Mouse (Mus musculus) left cerebral cortex, adult 9 months (tissue): ENCODE results near the gene Ntm.

Experiments used
- DNase-seq, 2 experiments: peaks; one replicate each; pipeline ENCODE4 v3.0.0; 2022; ENCODE audit warnings: low spot score in 2 of 2

Ntm gene

GRCm38 (mm10) chr9:29962978-29963377 lies at the start of gene Ntm:
TSS of gene Ntm (minus strand) at chr9:29963141.
- DNase-seq: peak; percentile 59 to 76

GRCm38 (mm10) chr9:30005701-30006100 lies 42.8 kb upstream of the Ntm start:
- DNase-seq: peak in 1 of 2 experiments; percentile 62

GRCm38 (mm10) chr9:30003612-30004011 lies 40.7 kb upstream of the Ntm start:
- DNase-seq: peak in 1 of 2 experiments; percentile 88

- peak in 1 of 2 experiments; percentile 46 for DNase-seq
Observed at GRCm38 (mm10) chr9:29981177-29981915, 18.4 kb upstream of the Ntm start.

- DNase-seq: peak in 1 of 2 experiments; percentile 40
Observed at GRCm38 (mm10) chr9:29961954-29962867, 730 bp downstream of the Ntm start.

GRCm38 (mm10) chr9:29961512-29961911 lies 1.4 kb downstream of the Ntm start:
- no peak for DNase-seq

- no peak for DNase-seq
Observed at GRCm38 (mm10) chr9:29960741-29961140, 2.2 kb downstream of the Ntm start.

- DNase-seq: no peak
Observed at GRCm38 (mm10) chr9:29960236-29960635, 2.7 kb downstream of the Ntm start.

- DNase-seq: no peak
Observed at GRCm38 (mm10) chr9:29956936-29957335, 6.0 kb downstream of the Ntm start.

GRCm38 (mm10) chr9:29954031-29954430 lies 8.9 kb downstream of the Ntm start:
- DNase-seq: peak; percentile 44 to 73

- DNase-seq: no peak
Observed at GRCm38 (mm10) chr9:29949041-29949440, 13.9 kb downstream of the Ntm start.

GRCm38 (mm10) chr9:29943209-29944070 lies 19.5 kb downstream of the Ntm start:
- no peak for DNase-seq

GRCm38 (mm10) chr9:29942183-29942952 lies 20.6 kb downstream of the Ntm start:
- peak in 1 of 2 experiments; percentile 49 for DNase-seq

GRCm38 (mm10) chr9:29939517-29940034 lies 23.4 kb downstream of the Ntm start:
- no peak for DNase-seq

- no peak for DNase-seq
Observed at GRCm38 (mm10) chr9:29928796-29929195, 34.1 kb downstream of the Ntm start.

- no peak for DNase-seq
Observed at GRCm38 (mm10) chr9:29925382-29925781, 37.6 kb downstream of the Ntm start.

- DNase-seq: no peak
Observed at GRCm38 (mm10) chr9:29898406-29899054, 64.4 kb downstream of the Ntm start.

GRCm38 (mm10) chr9:29897448-29897847 lies 65.5 kb downstream of the Ntm start:
- DNase-seq: no peak

- DNase-seq: no peak
Observed at GRCm38 (mm10) chr9:29892792-29893191, 70.1 kb downstream of the Ntm start.

- DNase-seq: no peak
Observed at GRCm38 (mm10) chr9:29888712-29889111, 74.2 kb downstream of the Ntm start.
